In genomic region chr10:9586328-9586727, GRCm38 (mm10) we compare ENCODE assay signal across 18 mouse cellular contexts.
A peak's percentile ranks its signal among the peaks of the same experiment; 100 is the strongest.
DNase-seq lines count a peak whose midpoint lies in the region; ATAC-seq lines count a peak whose summit lies in the region.
"Had no signal": no experiment of that assay in that cellular context is flagged by ENCODE, and none has a peak within 500 bp of the region (broad histone marks: within the 10 kb centered on the region; RNA-seq: fewer than 3 reads in every experiment).

No protein-coding gene starts in this region.

- 60% methylated on average over 5 of the region's 5 CpGs for WGBS in limb, embryonic 13.5 days
- 88% methylated on average over 5 of the region's 5 CpGs for WGBS in limb, embryonic 10.5 days

- H3K9ac ChIP-seq in limb, embryonic 13.5 days, result no peak overlapping the region
- H3K9ac ChIP-seq: heart, embryonic 15.5 days; hindbrain, embryonic 14.5 days; liver, embryonic 14.5 days; neural tube, embryonic 15.5 days had no signal

- no peak overlapping the region for H3K27ac ChIP-seq in limb, embryonic 13.5 days
- H3K27ac ChIP-seq in limb, embryonic 10.5 days, result no peak overlapping the region
- H3K27ac ChIP-seq: heart, embryonic 15.5 days; hindbrain, embryonic 14.5 days; liver, embryonic 14.5 days; neural tube, embryonic 15.5 days had no signal

- H3K4me2 ChIP-seq in limb, embryonic 13.5 days (replicated peaks), result no peak overlapping the region
- H3K4me2 ChIP-seq: heart, embryonic 15.5 days; hindbrain, embryonic 14.5 days; neural tube, embryonic 15.5 days had no signal

- no peak for DNase-seq in limb, embryonic 10.5 days (ENCODE audit: low spot score)
- peak; percentile 55 to 71 for DNase-seq in left cerebral cortex, adult 18-20 months (ENCODE audit: low spot score in 2 of 2)
- peak; percentile 60 to 72 for DNase-seq in right cerebral cortex, adult 2 months (ENCODE audit: low spot score in 2 of 2)
- no peak for DNase-seq in spleen, postnatal 4 days (ENCODE audit: low spot score in 2 of 2)
- DNase-seq: adrenal gland, postnatal 14 days; cerebellum, postnatal 10 days; embryo, embryonic 11 days; kidney, adult 2 months; kidney, postnatal 36 days had no signal

- H3K9me3 ChIP-seq in limb, embryonic 13.5 days, result no peaks in the 10 kb centered on the region
- H3K9me3 ChIP-seq in limb, embryonic 10.5 days (replicated peaks), result no peaks in the 10 kb centered on the region
- H3K9me3 ChIP-seq: heart, embryonic 15.5 days; neural tube, embryonic 15.5 days had no signal

- no peak overlapping the region for H3K4me3 ChIP-seq in limb, embryonic 13.5 days
- no peak overlapping the region for H3K4me3 ChIP-seq in limb, embryonic 10.5 days
- H3K4me3 ChIP-seq: heart, embryonic 15.5 days; neural tube, embryonic 15.5 days had no signal

- peak; percentile 32; the same call in 1 of the 2 replicates for ATAC-seq in limb, embryonic 13.5 days (ENCODE audit: low FRiP score, low read depth)
- no peak for ATAC-seq in megakaryocyte progenitor cell, adult 5-6 weeks (replicated peaks; ENCODE audit: poor library complexity)
- ATAC-seq in megakaryocyte, adult 5-6 weeks (ENCODE audit: poor library complexity, severe bottlenecking), result no peak
- ATAC-seq: CD4-positive, CD25-positive, alpha-beta regulatory T cell, adult 4 months; lung, postnatal 0 days had no signal

- no peaks in the 10 kb centered on the region for H3K27me3 ChIP-seq in limb, embryonic 13.5 days
- no peaks in the 10 kb centered on the region for H3K27me3 ChIP-seq in limb, embryonic 10.5 days (ENCODE audit: low read depth, poor library complexity, severe bottlenecking)
- H3K27me3 ChIP-seq: heart, embryonic 15.5 days; neural tube, embryonic 15.5 days had no signal

- H3K4me1 ChIP-seq in limb, embryonic 13.5 days, result no peaks in the 10 kb centered on the region
- no peaks in the 10 kb centered on the region for H3K4me1 ChIP-seq in limb, embryonic 10.5 days
- H3K4me1 ChIP-seq: heart, embryonic 15.5 days; neural tube, embryonic 15.5 days had no signal

- H3K36me3 ChIP-seq in limb, embryonic 13.5 days, result no peaks in the 10 kb centered on the region
- no peaks in the 10 kb centered on the region for H3K36me3 ChIP-seq in limb, embryonic 10.5 days
- H3K36me3 ChIP-seq: heart, embryonic 15.5 days; neural tube, embryonic 15.5 days had no signal

Comparison
In these comparisons a context has a peak if more than half of its experiments do, and no peak if none do; other contexts are left out.
1. DNase-seq: peak in left cerebral cortex, adult 18-20 months (2 of 2) and right cerebral cortex, adult 2 months (2 of 2); none in limb, embryonic 10.5 days (single experiment) and spleen, postnatal 4 days (0 of 2).